Mouse (Mus musculus) right cerebral cortex, postnatal 4 days (tissue): Measurements from ENCODE around the gene Slc9a9.

ENCODE experiments used
- DNase-seq: peaks from one replicate; pipeline ENCODE4 v3.0.0-alpha.2; 2022

Slc9a9 gene

DNA sequence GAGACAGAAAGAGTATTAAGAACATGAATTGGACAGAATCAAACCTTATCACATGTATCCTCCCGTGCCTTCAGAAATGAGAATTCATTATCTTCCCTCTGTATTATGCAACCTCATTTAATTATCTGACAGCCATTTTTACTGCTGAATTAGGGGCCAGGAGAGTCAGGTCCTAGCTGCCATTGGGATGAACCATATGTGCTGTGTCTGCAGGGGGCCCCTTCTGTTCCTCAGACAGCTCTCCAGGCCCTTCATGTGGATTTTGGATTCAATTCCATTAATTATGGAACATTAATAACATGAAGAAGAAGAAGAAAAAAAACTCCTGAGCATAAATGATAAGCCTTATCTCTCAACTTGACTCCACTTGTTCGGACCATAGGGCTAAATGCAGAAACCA is 559.4 kb downstream of the Slc9a9 start:
- DNase-seq, result no peak

DNA sequence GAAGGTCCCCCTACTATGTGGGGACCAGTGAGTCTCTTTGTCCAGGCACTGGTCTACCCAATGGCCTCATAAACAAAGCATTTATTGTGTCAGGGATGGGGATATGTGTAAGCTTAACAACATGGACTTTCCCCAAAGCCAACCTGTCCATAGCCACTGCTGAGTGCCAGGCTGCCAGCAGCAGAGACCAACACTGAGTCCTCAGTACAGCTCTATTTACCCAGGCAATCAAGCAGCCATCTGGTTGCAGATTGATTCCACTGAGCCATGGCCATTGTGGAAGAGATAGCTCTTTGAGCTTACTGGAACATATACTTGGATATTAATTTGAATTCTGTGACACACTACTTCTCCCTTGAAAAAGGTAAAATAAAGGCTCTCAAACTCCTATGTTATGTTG is 570.2 kb downstream of the Slc9a9 start:
- no peak for DNase-seq

DNA sequence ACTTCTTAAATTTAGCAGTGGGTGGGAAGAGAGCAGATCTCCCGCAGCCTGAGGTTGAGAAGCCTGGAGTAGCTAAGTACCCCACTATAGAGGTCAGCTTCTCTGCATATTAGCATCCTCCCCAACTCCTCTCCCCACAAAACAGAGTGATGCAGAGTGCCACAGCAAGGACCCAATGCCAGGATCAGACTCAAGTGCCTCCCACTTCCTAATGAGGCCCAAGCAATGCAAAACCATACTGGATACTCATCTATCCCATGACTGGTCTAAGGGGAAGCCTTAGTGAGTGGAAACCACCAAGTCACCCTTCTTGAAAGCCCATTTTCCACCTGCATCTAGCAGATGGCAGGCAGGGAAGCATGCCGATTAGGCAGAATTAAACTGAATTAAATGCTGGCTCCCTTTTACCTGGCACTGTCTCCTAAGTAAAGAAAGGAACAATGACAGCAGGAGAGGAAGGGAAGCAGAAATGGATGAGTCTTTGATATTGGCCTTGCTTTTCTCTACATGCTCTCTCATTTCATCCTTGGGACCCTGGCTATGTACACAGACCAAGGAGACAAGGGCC is 573.0 kb downstream of the Slc9a9 start:
- DNase-seq, result no peak

DNA sequence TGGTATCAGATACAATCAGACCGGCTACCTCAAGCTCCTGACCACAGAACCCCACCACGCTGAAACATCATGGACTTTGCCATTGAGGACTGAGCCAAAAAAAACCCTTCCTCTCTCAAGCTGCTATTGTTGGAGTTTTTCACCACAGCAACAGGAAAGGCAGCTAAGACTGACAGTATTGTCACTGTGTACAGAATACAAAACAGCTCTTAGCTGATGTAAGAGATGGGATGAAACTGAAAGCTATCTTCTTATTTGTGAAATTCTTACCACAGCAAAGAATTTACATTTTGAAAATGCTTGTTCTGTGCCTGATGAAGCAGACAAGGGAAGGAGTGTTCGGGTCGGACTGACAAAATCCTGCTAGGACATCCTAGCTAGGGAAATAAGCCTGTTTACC is 584.5 kb downstream of the Slc9a9 start:
- no peak for DNase-seq

- DNase-seq, result no peak
Measured at GRCm38 (mm10) chr9:95255844-95256243, 586.1 kb downstream of the Slc9a9 start.

GRCm38 (mm10) chr9:95256680-95257316 is 587.1 kb downstream of the Slc9a9 start:
- no peak for DNase-seq

GRCm38 (mm10) chr9:95262851-95263250 is 593.1 kb downstream of the Slc9a9 start:
- DNase-seq, result no peak

DNA sequence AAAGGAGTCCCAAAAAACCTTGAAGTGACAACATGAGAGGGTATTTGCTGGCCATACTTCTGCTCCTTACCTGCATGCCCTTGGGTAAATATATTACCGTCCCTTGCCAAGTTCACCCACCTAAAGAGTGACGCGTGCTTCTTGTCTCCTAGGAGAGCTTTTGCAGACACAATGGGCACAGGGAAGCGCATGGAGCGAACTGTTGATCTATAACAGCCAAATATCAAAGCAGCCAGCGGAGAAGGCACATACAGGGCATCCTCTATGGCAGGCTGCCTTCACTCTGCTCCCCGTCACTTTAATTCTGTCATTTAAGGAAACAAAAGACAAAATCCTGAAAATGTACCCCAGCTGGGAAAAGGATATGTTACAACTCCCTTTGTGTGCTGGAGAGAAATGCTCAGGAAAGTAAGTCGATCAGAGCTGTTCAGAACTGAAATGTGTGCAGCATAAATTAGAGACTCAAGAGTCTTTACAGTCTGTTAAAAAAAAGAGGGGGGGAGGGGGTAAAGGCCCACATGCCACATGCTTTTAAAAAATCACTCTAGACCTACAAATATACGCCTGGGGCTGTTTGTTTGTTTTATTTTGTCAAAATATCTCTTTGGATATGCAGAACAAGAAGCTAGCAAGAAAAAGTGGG is 594.3 kb downstream of the Slc9a9 start:
- DNase-seq, result no peak

- no peak for DNase-seq
Measured at GRCm38 (mm10) chr9:95266179-95266578, 596.5 kb downstream of the Slc9a9 start.

GRCm38 (mm10) chr9:95266924-95267323 is 597.2 kb downstream of the Slc9a9 start:
- no peak for DNase-seq

DNA sequence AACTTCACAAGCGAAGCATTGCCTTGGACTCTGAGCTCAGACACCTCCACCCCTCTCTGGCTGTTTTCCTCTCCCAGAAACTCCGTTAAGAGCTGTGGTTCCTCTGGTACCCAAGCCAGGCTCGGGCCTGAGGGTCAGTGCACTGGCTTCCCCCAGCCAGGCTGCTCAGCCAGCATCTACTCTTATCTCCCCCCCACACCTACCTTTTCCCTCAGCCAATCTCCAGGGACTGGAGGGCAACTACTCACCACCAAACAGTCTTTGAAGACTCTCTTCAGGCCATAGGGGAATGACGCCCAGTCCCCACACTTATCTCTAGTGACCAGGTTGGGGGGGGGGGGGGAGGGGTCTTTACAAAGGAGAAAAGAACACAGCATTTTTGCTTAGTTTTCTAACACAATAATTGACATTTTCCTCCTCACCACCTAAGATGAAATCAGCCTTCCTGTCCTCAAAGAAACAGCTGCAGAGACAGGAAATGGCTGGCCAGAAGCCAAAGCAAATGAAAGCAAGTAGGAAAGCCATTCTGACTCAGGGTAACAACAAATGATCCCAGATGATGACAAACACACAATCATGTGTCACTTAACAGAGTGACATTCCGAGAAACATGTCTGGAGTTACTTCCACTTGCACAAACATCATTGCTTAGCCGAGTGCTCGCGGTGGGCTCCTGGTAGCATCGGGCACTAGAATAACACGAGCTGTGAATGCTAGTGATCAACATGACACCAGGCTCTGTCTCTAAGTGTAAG is 610.1 kb downstream of the Slc9a9 start:
- no peak for DNase-seq
